Mouse (Mus musculus) stomach, postnatal 0 days (tissue): ENCODE measurements around the gene Tbc1d24. TPM values are rescaled to one million over a fixed set of nuclear protein-coding genes. Genes with fewer than 3 reads are reported as not detected.

Source experiments
- ATAC-seq: fragments of 200-750 bp; cut with Nextera tagmentation; 2 replicates; pipeline ENCODE4 v1.8.0; 2017; ENCODE audit not compliant: low FRiP score, low TSS enrichment
- DNase-seq: peaks from one replicate; pipeline ENCODE4 v3.0.0-alpha.2; 2016; ENCODE audit warnings: low spot score
- H3K27ac ChIP-seq: fragments of 300-500 bp; sonication (generic); replicated peaks from 2 replicates; pipeline ENCODE4 v1.5.1; 2014; ENCODE audit warnings: mild to moderate bottlenecking, control low read depth
- H3K27me3 ChIP-seq: fragments of 300-500 bp; sonication (generic); 2 replicates; pipeline ENCODE4 v1.6.1; 2014; ENCODE audit warnings: low read length; ENCODE audit not compliant: control insufficient read depth, insufficient read depth
- H3K36me3 ChIP-seq: fragments of 300-500 bp; sonication (generic); 2 replicates; pipeline ENCODE4 v1.6.1; 2014; ENCODE audit warnings: low read length, mixed read lengths; ENCODE audit not compliant: control insufficient read depth, insufficient read depth
- H3K4me1 ChIP-seq: fragments of 300-500 bp; sonication (generic); replicated peaks from 2 replicates; pipeline ENCODE4 v1.6.1; 2014; ENCODE audit warnings: antibody characterized with exemption; ENCODE audit not compliant: control insufficient read depth, insufficient read depth
- H3K4me2 ChIP-seq: fragments of 300-500 bp; sonication (generic); replicated peaks from 2 replicates; pipeline ENCODE4 v1.6.1; 2014; ENCODE audit warnings: low read depth, mild to moderate bottlenecking, control low read depth, moderate library complexity
- H3K4me3 ChIP-seq: fragments of 300-500 bp; sonication (generic); 2 replicates; pipeline ENCODE4 v1.5.1; 2014; ENCODE audit warnings: low read depth, low read length, control low read depth
- H3K9ac ChIP-seq: fragments of 300-500 bp; sonication (generic); 2 replicates; pipeline ENCODE4 v1.6.1; 2014; ENCODE audit warnings: mild to moderate bottlenecking, low read length, control low read depth, mixed read lengths
- H3K9me3 ChIP-seq: fragments of 300-500 bp; sonication (generic); 2 replicates; pipeline ENCODE4 v1.6.1; 2016; ENCODE audit warnings: low read length; ENCODE audit not compliant: control insufficient read depth
- CTCF ChIP-seq: IDR thresholded peaks from 2 replicates; pipeline ENCODE4 v1.5.1; 2016; ENCODE audit warnings: antibody characterized with exemption, low read depth, mild to moderate bottlenecking, moderate library complexity
- EP300 ChIP-seq: optimal IDR thresholded peaks from 2 replicates; pipeline ENCODE3; 2016; ENCODE audit warnings: antibody characterized with exemption
- WGBS: fragments of 180-500 bp; shearing (Covaris S2); extraction: QIAGEN DNeasy Blood & Tissue Kit; methylation state at CpG from one replicate; pipeline ENCODE4 v1.1.7; 2014; 5-methylcytosine and 5-hydroxymethylcytosine counted together
- polyA plus RNA-seq: library from polyadenylated mRNA; unstranded; fragments of >200 nt; fragmentation: Nextera tagmentation; extraction: Ambion mirVana; gene quantifications from 2 replicates; pipeline ENCODE4 v1.2.1, GENCODE M21; 2015

Gene Tbc1d24
- polyA plus RNA-seq, 1 experiment from 2014 or later, result 1.5 TPM

DNA sequence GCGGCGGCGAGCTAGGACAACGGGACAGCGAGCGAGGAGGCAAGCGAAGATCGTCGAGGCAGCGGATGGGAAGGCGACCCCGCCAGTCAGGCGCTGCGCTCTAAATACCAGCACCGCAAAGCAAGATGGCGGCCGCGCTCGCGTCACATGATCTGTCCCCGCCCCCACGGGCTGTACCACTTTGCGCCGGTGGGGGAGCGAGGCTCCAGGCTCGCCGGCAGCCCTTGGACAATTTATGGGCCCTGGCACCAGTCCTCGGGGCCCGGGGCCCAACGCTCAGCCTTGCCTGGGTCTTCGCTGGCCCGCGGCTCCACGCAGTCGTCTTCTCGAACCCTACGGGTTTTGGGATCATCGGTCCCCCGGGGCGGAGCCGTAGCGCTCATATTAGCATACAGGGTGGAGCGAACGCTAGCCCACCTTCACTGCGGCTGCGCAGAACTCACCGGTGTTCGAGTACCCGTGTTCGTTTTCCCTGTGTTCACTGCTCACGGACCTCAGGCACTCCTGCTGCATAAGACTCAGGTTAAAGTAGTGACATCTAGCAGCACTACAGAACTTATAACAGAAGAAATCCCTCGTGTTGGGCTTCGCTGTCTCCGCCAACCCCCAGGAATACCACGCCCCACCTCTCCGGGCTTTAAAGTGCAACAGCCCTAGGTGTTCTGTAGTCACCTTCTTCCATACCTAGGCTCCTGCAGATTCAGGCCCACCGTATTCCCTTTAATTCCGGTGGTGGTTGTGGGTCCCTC lies 35.9 kb downstream of the Tbc1d24 start, which contains the start of gene Atp6v0c:
Atp6v0c (minus strand) TSS at position 386 of the 749 bp plus-strand sequence.
- TF ChIP-seq CTCF (peak; percentile 41; the same call in 1 of the 2 replicates), EP300 (peak; percentile 78)
- ATAC-seq (peak; percentile 91), DNase-seq (peak; percentile 93)
- 0 out of 2 replicates have a peak, but pooled peaks cover 4% of the 10 kb centered on the region for H3K36me3 ChIP-seq
- H3K27ac ChIP-seq, result peak within 1 kb of the TSS; percentile 98
- H3K4me2 ChIP-seq, result peak within 1 kb of the TSS; percentile 87
- no peaks in the 10 kb centered on the region for H3K27me3 ChIP-seq
- H3K9ac ChIP-seq, result peak within 1 kb of the TSS; percentile 96
- no peaks in the 10 kb centered on the region for H3K4me1 ChIP-seq
- H3K9me3 ChIP-seq, result no peaks in the 10 kb centered on the region
- H3K4me3 ChIP-seq, result peak within 1 kb of the TSS; percentile 74
- 0% methylated on average over 58 of the region's 58 CpGs for WGBS

DNA sequence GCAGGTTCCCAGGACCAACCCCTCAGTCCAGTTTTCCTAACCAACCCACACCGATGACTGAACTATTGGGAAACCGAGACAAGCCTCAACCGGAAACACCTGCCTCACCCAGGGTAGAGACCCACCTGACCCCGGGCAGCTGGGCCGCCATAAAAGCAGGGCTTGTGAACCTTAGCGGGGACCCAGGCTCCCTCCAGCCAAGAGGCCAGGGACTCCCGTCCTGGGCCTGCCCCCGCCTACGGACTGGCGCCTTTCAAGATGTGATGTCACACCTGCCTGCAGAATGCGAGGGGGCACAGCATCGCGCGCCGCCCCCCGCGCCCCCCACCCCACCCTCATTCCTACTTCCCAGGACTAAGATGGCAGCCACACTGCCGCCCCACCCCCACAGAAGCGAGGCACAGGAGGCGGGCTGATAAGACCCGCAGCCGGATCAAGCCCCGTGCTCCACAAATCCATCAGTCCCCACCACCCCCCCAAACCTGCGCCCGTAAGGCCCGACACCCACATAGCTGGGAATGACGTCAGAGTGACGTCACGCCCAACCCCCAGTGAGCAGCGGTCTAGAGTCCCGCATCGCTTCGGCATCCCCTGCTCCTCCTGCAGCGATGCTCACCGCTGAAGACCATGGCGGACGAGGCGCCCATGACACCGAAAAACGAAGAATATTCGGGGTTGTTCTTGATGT lies 36.6 kb downstream of the Tbc1d24 start:
- under 1% methylated on average over 41 of the region's 41 CpGs for WGBS
- H3K4me3 ChIP-seq, result peak overlapping the region; percentile 74
- H3K27me3 ChIP-seq, result no peaks in the 10 kb centered on the region
- H3K4me1 ChIP-seq, result no peaks in the 10 kb centered on the region
- ATAC-seq (peak; percentile 38), DNase-seq (peak; percentile 72)
- H3K4me2 ChIP-seq, result peak overlapping the region; percentile 87
- TF ChIP-seq CTCF (no peak), EP300 (no peak)
- peak overlapping the region; percentile 98 for H3K27ac ChIP-seq
- H3K36me3 ChIP-seq, result 0 out of 2 replicates have a peak, but pooled peaks cover 4% of the 10 kb centered on the region
- no peaks in the 10 kb centered on the region for H3K9me3 ChIP-seq
- peak overlapping the region; percentile 96 for H3K9ac ChIP-seq

- 39% methylated on average over 7 of the region's 7 CpGs for WGBS
- no peaks in the 10 kb centered on the region; the same call in 1 of the 2 replicates for H3K4me1 ChIP-seq
- peak overlapping the region; percentile 96 for H3K9ac ChIP-seq
- peak; percentile 40 for DNase-seq
- H3K27me3 ChIP-seq, result no peaks in the 10 kb centered on the region
- H3K4me3 ChIP-seq, result peak overlapping the region; percentile 74
- no peak for ATAC-seq
- H3K9me3 ChIP-seq, result no peaks in the 10 kb centered on the region
- TF ChIP-seq CTCF (no peak), EP300 (no peak)
- H3K27ac ChIP-seq, result peak overlapping the region; percentile 98
- peak overlapping the region; percentile 87 for H3K4me2 ChIP-seq
- 0 out of 2 replicates have a peak, but pooled peaks cover 4% of the 10 kb centered on the region for H3K36me3 ChIP-seq
Observed at GRCm38 (mm10) chr17:24167891-24168505, 37.4 kb downstream of the Tbc1d24 start.

DNA sequence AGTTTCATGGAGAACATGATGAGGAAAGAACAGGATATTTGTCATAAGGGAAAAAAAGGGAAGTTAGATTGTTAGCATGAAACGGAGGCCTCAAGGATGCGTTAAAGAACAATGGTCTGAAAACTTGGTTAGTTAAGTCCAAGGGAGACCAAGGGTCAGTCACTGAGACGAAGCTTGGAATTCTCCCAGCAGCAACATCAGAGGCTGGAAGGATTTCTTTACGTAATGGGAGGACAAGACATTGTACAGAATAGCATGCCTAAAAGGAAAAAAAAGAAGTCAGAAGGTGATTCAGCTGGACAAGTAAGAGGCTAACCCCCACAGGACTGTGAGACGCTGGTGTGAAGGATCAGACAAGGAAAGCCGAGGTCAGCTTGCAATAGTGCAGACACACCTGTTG lies 38.2 kb downstream of the Tbc1d24 start:
- H3K36me3 ChIP-seq, result 0 out of 2 replicates have a peak, but pooled peaks cover 4% of the 10 kb centered on the region
- ATAC-seq (no peak), DNase-seq (no peak)
- H3K9me3 ChIP-seq, result no peaks in the 10 kb centered on the region
- WGBS, result 75% methylated on average over 6 of the region's 6 CpGs
- no peaks in the 10 kb centered on the region; the same call in none of the 2 replicates for H3K4me1 ChIP-seq
- no peaks in the 10 kb centered on the region for H3K27me3 ChIP-seq
- no peak overlapping the region for H3K27ac ChIP-seq
- no peak overlapping the region for H3K4me2 ChIP-seq
- no peak for TF ChIP-seq CTCF
- no peak for TF ChIP-seq EP300
- H3K4me3 ChIP-seq, result no peak overlapping the region
- H3K9ac ChIP-seq, result no peak overlapping the region

GRCm38 (mm10) chr17:24164566-24165259 lies 40.6 kb downstream of the Tbc1d24 start:
- Histone ChIP-seq H3K36me3 (0 out of 2 replicates have a peak, but pooled peaks cover 4% of the 10 kb centered on the region), H3K27me3 (no peaks in the 10 kb centered on the region), H3K4me1 (no peaks in the 10 kb centered on the region; the same call in none of the 2 replicates), H3K4me2 (no peak overlapping the region), H3K27ac (no peak overlapping the region; the same call in 1 of the 2 replicates), H3K9me3 (no peaks in the 10 kb centered on the region), H3K9ac (no peak overlapping the region), H3K4me3 (no peak overlapping the region)
- TF ChIP-seq EP300 (no peak), CTCF (peak; percentile 35)
- no peak for ATAC-seq
- WGBS, result 74% methylated on average over 11 of the region's 11 CpGs
- DNase-seq, result no peak
